Mouse (Mus musculus) skeletal muscle tissue, adult 2 months (tissue): ENCODE data around the gene H2-Q4.
A peak's percentile ranks its signal among the peaks of the same experiment; 100 is the strongest.
"Not testable (repeated sequence)": the region's sequence is repeated elsewhere in the genome, so short reads cannot be mapped to it uniquely, and the experiment has no call there.

ENCODE experiments used
- DNase-seq: peaks from one replicate; pipeline ENCODE4 v3.0.0-alpha.2; 2012; ENCODE audit warnings: low read depth, low spot score

H2-Q4 gene

DNA sequence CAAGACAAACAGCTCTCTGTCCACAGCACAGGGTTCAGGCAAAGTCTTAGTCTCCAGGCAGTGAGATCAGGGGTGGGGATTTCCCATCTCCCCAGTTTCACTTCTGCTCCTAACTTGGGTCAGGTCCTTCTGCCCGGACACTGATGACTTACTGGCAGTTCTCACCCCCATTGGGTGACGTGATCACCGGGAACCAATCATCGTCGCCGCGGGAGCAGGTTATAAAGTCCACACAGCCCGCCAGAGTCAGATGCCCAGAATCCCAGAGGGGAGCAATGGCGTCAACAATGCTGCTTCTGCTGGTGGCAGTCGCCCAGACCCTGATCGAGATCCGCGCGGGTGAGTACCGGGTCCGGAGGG lies at the start of gene H2-Q4:
Gene H2-Q4 (plus strand): TSS at position 249 of the 360 bp plus-strand sequence.
- peak; percentile 90 for DNase-seq

GRCm38 (mm10) chr17:35329714-35330113 lies 49.7 kb upstream of the H2-Q4 start:
- not testable (repeated sequence) for DNase-seq

DNA sequence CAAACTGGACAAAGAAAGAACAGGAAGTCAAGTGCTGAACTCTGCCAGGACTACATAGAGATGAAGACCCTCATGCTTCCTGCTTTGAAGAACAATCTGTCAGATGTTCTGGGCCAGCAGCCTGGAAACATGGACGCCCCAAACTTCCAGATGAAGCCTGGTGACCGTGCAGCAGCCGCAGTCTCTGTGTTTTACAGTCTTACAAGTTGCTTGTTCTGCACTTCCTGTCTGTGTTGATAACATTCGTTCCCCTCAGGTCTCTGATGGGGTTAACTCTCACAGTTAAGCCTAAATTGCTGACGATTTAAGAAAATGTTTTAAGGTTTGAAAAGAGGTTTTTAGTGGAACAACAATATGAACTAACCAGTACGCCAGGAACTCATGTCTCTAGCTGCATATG lies 47.9 kb upstream of the H2-Q4 start:
- DNase-seq, result not testable (repeated sequence)

- no peak for DNase-seq
Observed at GRCm38 (mm10) chr17:35342071-35342671, 37.2 kb upstream of the H2-Q4 start, which contains the start of gene H2-Q2. Gene H2-Q2, plus strand, starts transcription at chr17:35342242.

GRCm38 (mm10) chr17:35342711-35343476 lies 36.5 kb upstream of the H2-Q4 start:
- no peak for DNase-seq

GRCm38 (mm10) chr17:35347659-35348058 lies 31.8 kb upstream of the H2-Q4 start:
- not testable (repeated sequence) for DNase-seq

DNA sequence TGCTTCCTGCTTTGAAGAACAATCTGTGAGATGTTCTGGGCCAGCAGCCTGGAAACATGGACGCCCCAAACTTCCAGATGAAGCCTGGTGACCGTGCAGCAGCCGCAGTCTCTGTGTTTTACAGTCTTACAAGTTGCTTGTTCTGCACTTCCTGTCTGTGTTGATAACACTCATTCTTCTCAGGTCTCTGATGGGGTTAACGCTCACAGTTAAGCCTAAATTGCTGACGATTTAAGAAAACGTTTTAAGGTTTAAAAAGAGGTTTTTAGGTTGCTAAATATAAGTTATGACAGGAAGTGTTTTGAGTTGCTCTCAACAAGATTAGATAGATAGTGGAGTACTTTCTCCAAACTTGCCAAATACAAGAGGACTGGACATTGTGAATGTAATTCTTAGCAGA lies 26.1 kb upstream of the H2-Q4 start:
- not testable (repeated sequence) for DNase-seq

GRCm38 (mm10) chr17:35354071-35354470 lies 25.3 kb upstream of the H2-Q4 start:
- DNase-seq, result no peak

DNA sequence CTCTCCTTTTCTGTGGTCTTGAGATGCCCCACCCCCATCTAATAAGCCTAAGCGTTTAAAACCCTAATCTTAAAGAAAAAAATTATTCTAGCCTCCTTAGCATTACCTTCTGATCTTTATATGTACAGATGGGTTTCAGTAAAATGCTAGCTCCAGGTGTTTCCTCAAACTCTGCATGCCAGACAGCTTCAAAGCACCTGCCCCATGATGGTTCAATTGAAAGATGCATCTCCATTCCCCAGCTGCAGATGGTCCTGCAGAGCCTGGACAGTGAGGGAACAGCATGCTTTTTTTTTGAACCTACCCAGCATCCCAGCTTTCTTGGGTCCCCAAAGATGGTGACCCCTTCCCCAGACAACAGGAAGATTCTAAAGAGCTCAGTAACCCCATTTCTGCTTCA lies 22.3 kb upstream of the H2-Q4 start:
- DNase-seq, result no peak

DNA sequence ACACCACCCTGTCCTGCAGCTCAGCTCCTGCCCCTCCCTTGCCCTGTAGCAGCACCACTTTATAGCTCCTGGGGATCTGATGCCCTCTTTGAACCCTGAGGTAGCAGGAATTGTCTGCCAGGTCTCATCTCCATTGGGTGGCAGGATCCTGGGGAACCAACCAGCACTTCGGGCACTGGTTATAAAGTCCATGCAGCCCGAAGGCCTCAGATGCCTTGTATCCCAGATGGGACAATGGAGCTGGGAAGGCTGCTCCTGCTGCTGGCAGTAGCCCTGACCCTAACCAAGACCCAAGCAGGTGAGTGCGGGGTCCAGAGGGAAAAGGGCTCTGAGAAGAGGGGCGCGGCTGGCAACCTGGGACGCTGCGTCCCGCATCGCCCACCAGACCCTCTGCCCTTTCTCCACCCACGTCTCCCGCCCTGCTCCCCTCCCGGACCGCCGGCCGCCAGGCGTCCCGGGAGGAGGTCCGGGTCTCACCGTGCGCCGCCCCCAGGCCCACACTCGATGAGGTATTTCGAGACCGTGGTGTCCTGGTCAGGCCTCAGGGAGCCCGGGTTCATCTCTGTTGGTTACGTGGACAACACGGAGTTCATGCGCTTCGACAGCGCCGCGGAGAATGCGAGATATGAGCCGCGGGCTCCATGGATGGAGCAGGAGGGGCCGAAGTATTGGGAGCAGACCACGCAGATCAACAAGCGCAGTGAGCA lies 20.5 kb upstream of the H2-Q4 start:
- DNase-seq, result no peak

DNA sequence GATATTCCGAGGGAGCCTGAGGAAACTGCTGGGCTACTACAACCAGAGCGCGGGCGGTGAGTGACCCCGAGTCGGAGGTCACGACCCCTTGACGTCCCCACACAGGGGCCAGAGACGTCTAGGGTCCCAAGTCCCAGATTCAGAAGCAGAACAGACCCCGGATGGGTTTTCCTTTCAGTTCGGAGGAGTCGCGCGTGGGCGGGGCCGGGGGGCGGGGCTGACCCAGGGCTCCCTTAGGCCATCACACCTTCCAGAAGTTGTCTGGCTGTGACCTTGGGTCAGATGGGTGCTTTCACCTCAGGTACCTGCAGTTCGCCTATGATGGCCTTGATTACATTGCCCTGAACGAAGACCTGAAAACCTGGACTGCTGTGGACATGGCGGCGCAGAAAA lies 20.0 kb upstream of the H2-Q4 start:
- DNase-seq, result no peak

DNA sequence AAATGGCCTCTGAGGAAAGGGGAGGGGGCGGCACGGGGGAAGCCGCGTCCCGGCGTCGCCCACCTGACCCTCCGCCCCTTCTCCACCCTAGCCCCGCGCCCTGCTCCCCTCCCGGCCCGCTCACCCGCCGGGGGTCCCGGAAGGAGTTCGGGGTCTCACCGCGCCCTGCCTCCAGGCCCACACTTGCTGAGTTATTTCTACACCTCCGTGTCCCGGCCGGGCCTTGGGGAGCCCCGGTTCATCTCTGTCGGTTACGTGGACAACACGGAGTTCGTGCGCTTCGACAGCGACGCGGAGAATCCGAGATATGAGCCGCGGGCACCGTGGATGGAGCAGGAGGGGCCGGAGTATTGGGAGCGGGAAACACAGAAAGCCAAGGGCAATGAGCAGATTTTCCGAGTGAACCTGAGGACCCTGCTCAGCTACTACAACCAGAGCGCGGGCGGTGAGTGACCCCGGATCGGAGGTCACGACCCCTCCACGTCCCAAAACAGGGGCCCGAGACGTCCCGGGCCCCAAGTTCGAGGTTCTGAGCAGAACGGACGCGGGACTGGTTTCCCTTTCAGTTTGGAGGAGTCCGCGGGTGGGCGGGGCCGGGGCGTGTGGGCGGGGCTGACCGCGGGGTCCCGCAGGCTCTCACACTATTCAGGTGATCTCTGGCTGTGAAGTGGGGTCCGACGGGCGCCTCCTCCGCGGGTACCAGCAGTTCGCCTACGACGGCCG lies 473 bp downstream of the H2-Q4 start:
- DNase-seq, result peak; percentile 5

GRCm38 (mm10) chr17:35389796-35390195 lies 10.4 kb downstream of the H2-Q4 start:
- not testable (repeated sequence) for DNase-seq

- not testable (repeated sequence) for DNase-seq
Observed at GRCm38 (mm10) chr17:35392671-35393070, 13.3 kb downstream of the H2-Q4 start.

GRCm38 (mm10) chr17:35393864-35394800 lies 14.7 kb downstream of the H2-Q4 start:
- DNase-seq, result not testable (repeated sequence)

GRCm38 (mm10) chr17:35396956-35397355 lies 17.5 kb downstream of the H2-Q4 start:
- not testable (repeated sequence) for DNase-seq

GRCm38 (mm10) chr17:35413057-35413456 lies 33.6 kb downstream of the H2-Q4 start:
- not testable (repeated sequence) for DNase-seq

DNA sequence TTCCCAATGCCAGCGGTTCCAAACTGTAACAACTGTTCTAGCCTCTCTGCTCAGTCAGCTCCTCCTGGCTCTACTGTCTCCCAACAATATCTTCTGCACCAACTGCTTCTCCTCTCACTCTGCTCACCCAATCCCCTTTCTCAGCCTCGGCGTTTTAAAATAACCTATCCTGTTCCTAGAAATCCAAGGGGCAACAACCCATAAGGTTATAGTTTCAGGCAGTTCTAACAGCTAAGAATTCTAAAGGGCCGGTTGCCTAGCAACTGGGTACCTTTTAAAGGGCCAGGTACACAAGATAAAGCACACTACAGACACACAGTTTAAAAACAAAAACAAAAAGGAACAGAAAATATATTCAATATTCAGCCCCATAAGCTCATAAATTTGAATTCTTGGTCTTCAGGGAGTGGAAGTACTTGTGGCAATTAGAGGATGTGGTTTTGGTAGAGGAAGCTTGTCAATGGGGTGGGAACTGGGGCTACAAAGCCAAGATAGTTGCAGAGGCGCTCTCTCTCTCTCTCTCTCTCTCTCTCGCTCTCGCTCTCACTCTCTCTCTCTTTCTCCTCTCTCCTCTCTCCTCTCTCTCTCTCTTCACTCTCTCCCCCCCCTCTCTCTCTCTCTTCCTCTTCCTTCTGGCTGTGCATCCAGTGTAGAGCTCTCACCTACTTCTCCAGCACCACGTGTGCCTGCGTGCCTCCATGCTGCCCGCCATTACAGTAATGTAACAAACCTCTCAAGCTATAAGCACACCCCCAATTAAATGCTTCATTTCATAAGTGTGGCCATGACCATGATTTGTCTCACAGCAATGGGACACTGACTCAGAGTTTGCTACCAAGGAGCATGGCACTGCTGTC lies 36.1 kb downstream of the H2-Q4 start:
- not testable (repeated sequence) for DNase-seq

DNA sequence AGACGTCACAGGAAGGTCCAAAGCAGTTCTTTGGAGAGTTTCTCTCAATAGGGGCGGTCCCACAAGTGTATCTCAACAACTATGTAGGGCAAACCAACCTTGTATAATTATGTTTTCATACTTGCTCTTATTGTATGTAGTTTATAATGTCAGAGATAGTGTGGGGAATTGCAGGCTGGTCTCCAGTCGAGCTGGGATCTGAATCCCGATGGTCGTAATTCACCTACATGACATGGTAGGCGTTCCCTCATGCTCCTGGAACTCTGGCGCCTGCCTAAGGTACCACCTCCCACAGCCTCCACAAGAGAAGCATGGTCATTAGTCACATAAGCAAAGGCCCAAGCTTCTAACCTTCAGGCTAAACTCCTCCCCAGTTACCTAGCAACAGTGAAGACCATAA lies 39.4 kb downstream of the H2-Q4 start:
- DNase-seq, result no peak

- not testable (repeated sequence) for DNase-seq
Observed at GRCm38 (mm10) chr17:35419564-35419963, 40.1 kb downstream of the H2-Q4 start.
